Mouse (Mus musculus) E14TG2a.4 (cell line): ENCODE measurements around the gene Prkg1.

Experiments used
- H3K27me3 ChIP-seq: 2 replicates; pipeline ENCODE4 v1.6.1; 2014; ENCODE audit warnings: low read length, control low read depth; ENCODE audit not compliant: insufficient read depth
- H3K36me3 ChIP-seq: 2 replicates; pipeline ENCODE4 v1.6.1; 2014; ENCODE audit warnings: low read length, control low read depth; ENCODE audit not compliant: insufficient read depth
- H3K4me1 ChIP-seq: replicated peaks from 2 replicates; pipeline ENCODE4 v1.6.1; 2014; ENCODE audit warnings: low read depth, low read length, control low read depth
- H3K4me3 ChIP-seq: replicated peaks from 2 replicates; pipeline ENCODE4 v1.5.1; 2014; ENCODE audit warnings: mild to moderate bottlenecking, low read length
- H3K9me3 ChIP-seq: 2 replicates; pipeline ENCODE4 v1.6.1; 2014; ENCODE audit warnings: low read length, control low read depth
- CTCF ChIP-seq: conservative IDR thresholded peaks from 2 replicates; pipeline ENCODE4 v1.5.1; 2014; ENCODE audit warnings: low read length
- NANOG ChIP-seq: IDR thresholded peaks from 2 replicates; pipeline ENCODE4 v1.6.1; 2014; ENCODE audit warnings: borderline replicate concordance, low read length, mixed read lengths
- POU5F1 ChIP-seq: IDR thresholded peaks from 2 replicates; pipeline ENCODE4 v1.6.1; 2014; ENCODE audit warnings: low read length, borderline replicate concordance

Prkg1 gene

DNA sequence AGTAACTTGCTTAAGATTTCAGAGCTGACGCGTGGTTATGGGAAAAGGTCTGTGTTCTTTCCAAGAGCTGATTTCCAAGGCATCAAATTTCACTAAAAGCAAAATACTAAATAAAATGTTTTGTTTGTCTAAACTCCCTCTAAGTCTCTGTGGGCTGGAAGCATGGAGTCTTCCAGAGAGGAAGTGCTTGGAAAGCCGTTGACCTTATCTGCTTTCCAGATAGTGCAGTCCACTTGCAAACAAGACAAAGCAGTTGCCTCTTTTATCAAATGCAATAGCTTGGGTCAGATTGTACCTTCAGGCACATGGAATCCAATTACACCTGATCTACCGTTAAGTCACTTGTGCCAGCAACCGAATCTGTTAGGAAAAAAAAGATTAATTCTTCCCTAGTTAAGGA is 340.5 kb downstream of the Prkg1 start:
- TF ChIP-seq CTCF (no peak), NANOG (no peak), POU5F1 (no peak)

DNA sequence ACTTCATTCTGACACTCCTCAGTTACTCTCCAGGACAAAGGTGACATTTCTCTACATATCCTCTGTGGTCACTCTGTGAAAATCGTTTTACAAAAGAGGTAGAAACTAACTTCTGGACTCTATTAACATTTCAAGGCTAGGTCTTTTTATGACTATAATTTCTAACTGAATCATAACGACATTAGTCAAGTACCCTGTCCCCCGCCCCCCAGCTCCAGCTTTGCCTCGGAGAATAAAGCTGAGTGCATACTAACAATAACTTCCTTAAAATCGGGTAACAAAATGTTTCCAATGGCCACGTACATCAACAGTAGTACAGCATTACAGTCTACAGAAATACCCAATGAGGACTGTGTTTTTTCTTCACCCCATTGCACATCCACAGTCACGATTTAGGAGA is 351.3 kb downstream of the Prkg1 start:
- Histone ChIP-seq H3K4me1 (no peaks in the 10 kb centered on the region), H3K36me3 (no peaks in the 10 kb centered on the region), H3K27me3 (no peaks in the 10 kb centered on the region), H3K9me3 (no peaks in the 10 kb centered on the region), H3K4me3 (no peak overlapping the region)
- TF ChIP-seq POU5F1 (no peak), CTCF (no peak), NANOG (no peak)

More for the DNA sequence above, 340.5 kb downstream of the Prkg1 start:
- Histone ChIP-seq H3K4me3 (no peak overlapping the region), H3K36me3 (no peaks in the 10 kb centered on the region), H3K27me3 (peaks cover 7% of the 10 kb centered on the region; the same call in 1 of the 2 replicates), H3K4me1 (no peaks in the 10 kb centered on the region), H3K9me3 (no peaks in the 10 kb centered on the region)

DNA sequence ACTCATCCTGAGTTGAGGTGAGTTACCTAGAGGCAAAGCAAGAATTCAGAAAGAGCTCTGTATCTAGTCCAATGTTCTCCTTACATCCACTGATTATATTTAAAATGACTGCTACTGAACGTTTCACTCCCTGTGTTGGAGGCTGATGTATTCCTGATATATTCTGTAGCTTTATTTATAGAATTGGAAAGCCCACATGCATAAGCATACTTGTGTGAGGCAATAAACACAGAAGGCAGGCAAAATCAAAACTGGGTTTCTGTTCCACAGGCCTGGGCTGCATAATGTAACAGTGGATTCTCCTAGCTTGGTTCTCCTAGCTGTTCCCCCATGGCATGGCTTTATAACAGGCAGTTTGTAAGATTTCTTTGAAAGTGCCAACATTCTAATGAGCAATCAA is 368.7 kb downstream of the Prkg1 start:
- no peak for TF ChIP-seq CTCF
- no peak for TF ChIP-seq POU5F1
- TF ChIP-seq NANOG = no peak
- Histone ChIP-seq H3K9me3 (no peaks in the 10 kb centered on the region), H3K4me3 (no peak overlapping the region), H3K27me3 (no peaks in the 10 kb centered on the region), H3K4me1 (no peaks in the 10 kb centered on the region), H3K36me3 (no peaks in the 10 kb centered on the region)

DNA sequence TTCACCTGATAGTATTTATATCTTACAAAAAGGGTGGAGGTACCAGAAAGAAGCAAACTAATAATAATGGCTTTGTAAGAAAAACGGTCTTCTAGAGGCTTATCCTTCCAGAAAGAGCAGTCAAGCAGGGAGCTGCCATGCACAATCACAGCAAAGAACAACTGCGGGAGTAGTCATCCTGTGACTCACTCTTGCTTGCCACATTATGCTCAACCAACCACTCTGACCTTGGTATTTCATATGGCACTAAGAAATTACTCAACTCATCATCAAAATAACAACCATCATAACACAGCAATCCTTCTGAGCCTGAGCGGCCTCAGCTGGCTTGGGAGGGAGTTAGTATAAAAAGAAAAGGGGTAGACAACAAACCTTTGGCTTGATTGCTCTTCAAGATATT is 379.5 kb downstream of the Prkg1 start:
- TF ChIP-seq NANOG (no peak), POU5F1 (no peak), CTCF (no peak)
- Histone ChIP-seq H3K4me3 (no peak overlapping the region), H3K9me3 (no peaks in the 10 kb centered on the region), H3K27me3 (no peaks in the 10 kb centered on the region), H3K4me1 (no peaks in the 10 kb centered on the region), H3K36me3 (no peaks in the 10 kb centered on the region)

DNA sequence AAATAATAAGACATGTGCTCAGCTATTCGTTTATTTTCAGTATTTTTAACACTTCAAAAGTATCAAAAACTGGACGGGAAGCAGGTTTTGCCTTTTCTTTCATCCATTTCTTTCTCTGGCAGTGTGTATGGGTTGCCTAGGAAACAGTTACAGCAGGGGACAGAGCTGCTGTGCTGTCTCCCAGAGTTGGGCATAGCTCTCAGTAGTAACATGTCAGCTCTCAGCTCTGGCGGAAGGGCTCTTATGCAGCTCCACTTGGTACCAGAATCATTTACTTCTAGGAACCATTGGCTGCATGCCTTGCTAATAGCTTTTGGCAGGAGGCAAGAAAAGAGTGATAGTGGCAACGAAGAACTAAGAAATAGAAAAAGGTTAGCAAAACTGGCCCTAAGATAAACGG is 381.0 kb downstream of the Prkg1 start:
- Histone ChIP-seq H3K4me3 (no peak overlapping the region), H3K4me1 (no peaks in the 10 kb centered on the region), H3K9me3 (no peaks in the 10 kb centered on the region), H3K27me3 (no peaks in the 10 kb centered on the region), H3K36me3 (no peaks in the 10 kb centered on the region)
- TF ChIP-seq NANOG = no peak

DNA sequence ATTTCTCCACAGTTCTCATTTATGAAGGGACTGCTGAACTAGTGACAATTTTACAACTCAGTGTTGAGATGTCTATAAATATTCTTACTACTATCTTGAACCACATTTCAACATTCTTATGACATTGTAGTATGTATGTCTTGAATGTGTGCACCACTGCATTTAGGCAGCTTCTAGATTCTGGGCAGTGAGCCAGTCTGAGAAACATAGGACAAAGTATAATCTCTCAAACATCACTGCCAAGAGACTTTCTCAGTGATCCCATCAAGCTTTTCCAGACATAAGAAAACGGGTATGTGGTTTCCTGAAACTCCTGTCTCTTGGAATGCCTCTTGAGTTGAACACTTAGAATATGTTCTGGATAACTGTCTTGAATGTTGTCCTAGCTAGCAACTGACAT is 394.7 kb downstream of the Prkg1 start:
- H3K27me3 ChIP-seq = no peaks in the 10 kb centered on the region
- no peaks in the 10 kb centered on the region for H3K4me1 ChIP-seq
- no peaks in the 10 kb centered on the region for H3K36me3 ChIP-seq
- no peak overlapping the region for H3K4me3 ChIP-seq
- no peaks in the 10 kb centered on the region for H3K9me3 ChIP-seq
- TF ChIP-seq CTCF (no peak), NANOG (no peak), POU5F1 (no peak)

DNA sequence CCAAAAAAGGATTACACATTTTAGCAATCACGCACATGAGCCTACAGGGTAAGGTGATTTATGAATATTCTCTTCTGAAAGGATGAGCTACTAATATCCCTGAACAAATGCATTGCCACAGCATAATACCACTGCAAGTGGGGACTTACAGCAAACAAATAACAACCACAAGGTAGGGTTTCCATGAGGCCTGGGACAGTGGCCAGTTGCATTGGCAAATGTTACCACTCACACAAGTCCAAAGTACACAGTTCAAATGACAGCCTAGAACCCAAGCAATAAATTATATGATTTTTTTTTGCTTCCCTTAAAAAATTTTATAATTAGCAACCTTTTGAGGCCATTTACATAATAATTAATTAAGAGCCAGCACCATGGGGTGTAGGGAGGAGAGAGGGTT is 395.7 kb downstream of the Prkg1 start:
- Histone ChIP-seq H3K4me3 (no peak overlapping the region), H3K36me3 (no peaks in the 10 kb centered on the region), H3K4me1 (no peaks in the 10 kb centered on the region), H3K27me3 (no peaks in the 10 kb centered on the region), H3K9me3 (no peaks in the 10 kb centered on the region)
- TF ChIP-seq POU5F1 (no peak), CTCF (no peak), NANOG (no peak)

DNA sequence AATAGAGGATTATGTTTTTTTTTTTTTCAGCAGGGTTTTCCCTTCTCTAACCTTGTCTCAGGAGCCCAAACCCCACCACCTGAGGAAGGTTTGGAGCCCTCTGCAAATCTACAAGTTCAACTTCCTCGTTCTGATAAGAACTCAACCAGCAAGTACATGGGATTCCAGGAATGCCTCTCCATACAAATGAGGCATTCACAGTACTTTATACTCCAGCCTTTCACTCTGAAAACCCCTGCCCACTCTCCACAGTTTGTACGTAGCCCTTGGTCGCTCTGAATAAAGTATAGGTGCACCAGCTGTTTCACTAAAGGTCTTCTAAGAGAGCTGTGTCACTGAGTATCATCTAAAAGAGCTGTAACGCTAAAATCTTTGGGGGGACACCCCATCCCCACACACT is 402.8 kb downstream of the Prkg1 start:
- no peak for TF ChIP-seq POU5F1
- TF ChIP-seq CTCF = no peak
- TF ChIP-seq NANOG = no peak
- Histone ChIP-seq H3K4me1 (no peaks in the 10 kb centered on the region), H3K27me3 (no peaks in the 10 kb centered on the region), H3K36me3 (no peaks in the 10 kb centered on the region), H3K4me3 (no peak overlapping the region), H3K9me3 (no peaks in the 10 kb centered on the region)

DNA sequence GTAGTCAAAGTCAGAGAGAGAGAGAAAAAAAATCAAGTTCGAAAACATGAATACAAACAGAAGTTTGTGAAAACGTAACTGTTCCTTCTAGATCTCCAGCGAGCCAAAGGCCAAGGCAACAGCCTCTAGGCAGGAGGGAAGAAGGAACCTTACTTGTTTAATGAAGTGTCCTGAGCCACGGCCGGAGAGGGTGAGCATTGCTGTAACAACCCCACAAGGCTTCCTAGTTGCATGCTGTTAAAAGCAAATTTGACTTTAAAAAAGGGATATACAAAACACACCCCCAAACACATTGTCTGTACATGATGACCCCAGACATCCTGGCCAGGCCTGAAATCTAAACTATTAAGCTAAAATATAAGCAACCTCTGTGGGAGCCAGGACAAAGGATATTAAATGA is 403.3 kb downstream of the Prkg1 start:
- no peak overlapping the region for H3K4me3 ChIP-seq
- no peaks in the 10 kb centered on the region for H3K27me3 ChIP-seq
- H3K9me3 ChIP-seq = no peaks in the 10 kb centered on the region
- no peaks in the 10 kb centered on the region for H3K36me3 ChIP-seq
- TF ChIP-seq CTCF (no peak), POU5F1 (no peak), NANOG (no peak)
- H3K4me1 ChIP-seq = no peaks in the 10 kb centered on the region
